ENCODE assay signal across 10 mouse cellular contexts in the genomic region with DNA sequence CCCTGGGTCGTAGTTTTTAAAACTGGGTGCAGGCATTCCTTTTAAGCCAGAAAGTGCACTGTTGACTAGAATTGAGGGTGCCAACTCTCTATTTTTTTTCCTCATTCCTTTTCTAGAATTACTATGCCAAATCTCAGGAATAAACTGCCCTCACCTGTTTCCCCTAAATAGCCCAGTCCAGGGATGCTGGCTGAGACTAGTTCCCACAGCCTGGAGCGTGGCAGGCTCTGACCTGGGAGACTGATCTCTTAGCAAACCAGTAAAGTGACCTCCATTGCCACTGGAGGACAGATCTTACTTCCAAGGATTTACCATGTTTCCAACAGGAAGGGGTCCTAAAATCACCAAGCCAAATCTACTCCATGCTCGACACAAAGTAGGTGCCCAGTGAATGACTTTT. TPM values are rescaled to one million over a fixed set of nuclear protein-coding genes. Genes with fewer than 3 reads are reported as not detected.
DNase-seq lines count a peak whose midpoint lies in the region; ATAC-seq and TF ChIP-seq lines count a peak whose summit lies in the region.
"Had no signal": no experiment of that assay in that cellular context is flagged by ENCODE, and none has a peak within 500 bp of the region (broad histone marks: within the 10 kb centered on the region; RNA-seq: fewer than 3 reads in every experiment).

No protein-coding gene starts in this region.

- DNase-seq in intestine, embryonic 14.5 days (ENCODE audit: low spot score), result no peak
- no peak for DNase-seq in liver, embryonic 14.5 days (ENCODE audit: low read depth in 3 of 3, low spot score in 3 of 3)
- DNase-seq in spleen, postnatal 4 days (ENCODE audit: low spot score in 2 of 2), result no peak
- DNase-seq in adrenal gland, postnatal 14 days, result no peak
- DNase-seq in urinary bladder, postnatal 14 days (ENCODE audit: low spot score), result no peak
- DNase-seq: retina, postnatal 1 day had no signal

- H3K27me3 ChIP-seq in ES-Bruce4 (ENCODE audit: control insufficient read depth, insufficient read depth, low read length, poor library complexity, severe bottlenecking), result no peaks in the 10 kb centered on the region
- no peaks in the 10 kb centered on the region for H3K27me3 ChIP-seq in intestine, embryonic 14.5 days (replicated peaks; ENCODE audit: control insufficient read depth, insufficient read depth, low read length)
- H3K27me3 ChIP-seq in liver, embryonic 14.5 days (ENCODE audit: control insufficient read depth, insufficient read depth, low read length), result no peaks in the 10 kb centered on the region

- H3K27ac ChIP-seq in ES-Bruce4 (ENCODE audit: insufficient read depth, low read length), result no peak overlapping the region
- H3K27ac ChIP-seq in brown adipose tissue, adult 24 weeks (replicated peaks; ENCODE audit: low read depth, low read length), result no peak overlapping the region
- no peak overlapping the region for H3K27ac ChIP-seq in intestine, embryonic 14.5 days (ENCODE audit: low read depth)
- no peak overlapping the region for H3K27ac ChIP-seq in liver, embryonic 14.5 days

- 83% methylated on average over 3 of the region's 3 CpGs for WGBS in intestine, embryonic 14.5 days
- 71% methylated on average over 3 of the region's 3 CpGs for WGBS in liver, embryonic 14.5 days (ENCODE audit: insufficient replicate concordance)

- H3K9me3 ChIP-seq in ES-Bruce4 (replicated peaks; ENCODE audit: control insufficient read depth, insufficient read depth, low read length, poor library complexity, severe bottlenecking), result no peaks in the 10 kb centered on the region
- H3K9me3 ChIP-seq in intestine, embryonic 14.5 days (ENCODE audit: control insufficient read depth, low read length), result no peaks in the 10 kb centered on the region
- no peaks in the 10 kb centered on the region for H3K9me3 ChIP-seq in liver, embryonic 14.5 days (ENCODE audit: control insufficient read depth, low read length)

- H3K4me3 ChIP-seq in ES-Bruce4 (ENCODE audit: low read depth, low read length), result no peak overlapping the region
- peak overlapping the region; percentile 89 for H3K4me3 ChIP-seq in brown adipose tissue, adult 24 weeks (ENCODE audit: insufficient read depth, low read depth, low read length)
- H3K4me3 ChIP-seq in intestine, embryonic 14.5 days (ENCODE audit: low read depth, low read length), result peak overlapping the region; percentile 57
- peak overlapping the region in 1 of 2 experiments; percentile 81; a peak in 2 of 4 replicates for H3K4me3 ChIP-seq in liver, embryonic 14.5 days (ENCODE audit: insufficient read depth in 1 of 2, low read depth in 2 of 2, low read length in 2 of 2)

- peaks cover 4% of the 10 kb centered on the region; the same call in 1 of the 2 replicates for H3K36me3 ChIP-seq in ES-Bruce4 (ENCODE audit: control insufficient read depth, insufficient read depth, low read length, poor library complexity, severe bottlenecking)
- peaks cover 12% of the 10 kb centered on the region for H3K36me3 ChIP-seq in intestine, embryonic 14.5 days (ENCODE audit: control insufficient read depth, insufficient read depth, low read length)
- no peaks in the 10 kb centered on the region; the same call in 1 of the 2 replicates for H3K36me3 ChIP-seq in liver, embryonic 14.5 days (replicated peaks; ENCODE audit: control insufficient read depth, insufficient read depth, low read depth)

- no peak for TF ChIP-seq CTCF in ES-Bruce4 (IDR thresholded peaks at IDR 0.05; ENCODE audit: low read depth, low read length)
- no peak for TF ChIP-seq CTCF in liver, embryonic 14.5 days (IDR thresholded peaks at IDR 0.05; ENCODE audit: low read depth)

- no peaks in the 10 kb centered on the region for H3K4me1 ChIP-seq in ES-Bruce4 (ENCODE audit: control insufficient read depth, insufficient read depth, low read length)
- no peaks in the 10 kb centered on the region for H3K4me1 ChIP-seq in brown adipose tissue, adult 24 weeks (ENCODE audit: control insufficient read depth, insufficient read depth, insufficient read length, low read length)
- H3K4me1 ChIP-seq in intestine, embryonic 14.5 days (replicated peaks; ENCODE audit: control insufficient read depth, insufficient read depth, low read length), result peaks cover 9% of the 10 kb centered on the region; the same call in 1 of the 2 replicates
- peaks cover 5 to 7% of the 10 kb centered on the region in 2 experiments; a peak in 3 of 4 replicates for H3K4me1 ChIP-seq in liver, embryonic 14.5 days (replicated peaks; ENCODE audit: control insufficient read depth in 2 of 2, insufficient read depth in 2 of 2, low read length in 1 of 2)

- no peak for TF ChIP-seq POLR2A in ES-Bruce4 (IDR thresholded peaks at IDR 0.05; ENCODE audit: insufficient read depth, low read length)

- peak overlapping the region; percentile 69 for H3K4me2 ChIP-seq in intestine, embryonic 14.5 days (ENCODE audit: low read length)
- peak overlapping the region; percentile 83 for H3K4me2 ChIP-seq in liver, embryonic 14.5 days (ENCODE audit: low read depth)

- no peak for TF ChIP-seq EP300 in ES-Bruce4 (IDR thresholded peaks at IDR 0.05; ENCODE audit: insufficient read depth, low read depth, low read length)
- TF ChIP-seq EP300 in liver, embryonic 14.5 days (IDR thresholded peaks at IDR 0.05; ENCODE audit: low read depth), result no peak

- ATAC-seq in intestine, embryonic 14.5 days (replicated peaks; ENCODE audit: low FRiP score, low TSS enrichment, low read depth), result no peak
- no peak for ATAC-seq in liver, embryonic 14.5 days (ENCODE audit: insufficient read depth)
- no peak for ATAC-seq in erythroid progenitor cell, adult 5-6 weeks (replicated peaks; ENCODE audit: low FRiP score, poor library complexity, severe bottlenecking)

- peak overlapping the region; percentile 54 for H3K9ac ChIP-seq in ES-Bruce4 (ENCODE audit: low read depth, poor library complexity, severe bottlenecking)
- H3K9ac ChIP-seq in intestine, embryonic 14.5 days (ENCODE audit: low read length), result no peak overlapping the region
- peak overlapping the region; percentile 20; the same call in 1 of the 2 replicates for H3K9ac ChIP-seq in liver, embryonic 14.5 days (replicated peaks)

RNA-seq across cellular contexts. Expression of a gene that starts 1.3 kb away (rescaled TPM):
- 142 and 143 TPM in 2 replicates for polyA plus RNA-seq in ES-Bruce4 (2011; ENCODE audit: insufficient read depth, insufficient read length, low read depth, missing spikeins)
- 252 and 255 TPM in 2 replicates for polyA plus RNA-seq in brown adipose tissue, adult 24 weeks (2012; ENCODE audit: insufficient read depth, insufficient read length, missing spikeins)
- 291 and 300 TPM in 2 replicates for polyA plus RNA-seq in intestine, embryonic 14.5 days (2014; fragmentation: Nextera tagmentation; extraction: Ambion mirVana)
- 107 and 111 TPM in 2 replicates for polyA plus RNA-seq in liver, embryonic 14.5 days (2012; rRNA removed)
- 137 and 139 TPM in 2 replicates for polyA plus RNA-seq in liver, embryonic 14.5 days (2014; fragmentation: Nextera tagmentation; extraction: Ambion mirVana)
- 169 and 183 TPM in 2 replicates for total RNA-seq in adrenal gland, postnatal 14 days (2021)
- 66.7 and 71.7 TPM in 2 replicates for total RNA-seq in erythroid progenitor cell, adult 5-6 weeks (2015; ENCODE audit: low replicate concordance)
- 24.1 and 45.5 TPM in 2 replicates for total RNA-seq in erythroid progenitor cell, adult 5-6 weeks (2017; ENCODE audit: low replicate concordance)

RNA-seq across cellular contexts. Expression of a gene that starts 2.4 kb away (rescaled TPM):
- polyA plus RNA-seq in ES-Bruce4 (2011; ENCODE audit: insufficient read depth, insufficient read length, low read depth, missing spikeins), result 0.90 and 1.0 TPM in 2 replicates
- not detected in 2 replicates for polyA plus RNA-seq in brown adipose tissue, adult 24 weeks (2012; ENCODE audit: insufficient read depth, insufficient read length, missing spikeins)
- polyA plus RNA-seq in intestine, embryonic 14.5 days (2014; fragmentation: Nextera tagmentation; extraction: Ambion mirVana), result 0.28 TPM in 1 of 2 replicates, not detected in the other
- 0.11 TPM in 1 of 2 replicates, not detected in the other for polyA plus RNA-seq in liver, embryonic 14.5 days (2012; rRNA removed)
- not detected in 2 replicates for polyA plus RNA-seq in liver, embryonic 14.5 days (2014; fragmentation: Nextera tagmentation; extraction: Ambion mirVana)
- not detected in 2 replicates for total RNA-seq in adrenal gland, postnatal 14 days (2021)
- total RNA-seq in erythroid progenitor cell, adult 5-6 weeks (2015; ENCODE audit: low replicate concordance), result not detected in 2 replicates
- total RNA-seq in erythroid progenitor cell, adult 5-6 weeks (2017; ENCODE audit: low replicate concordance), result 0.64 TPM in 1 of 2 replicates, not detected in the other
- total RNA-seq: heart, postnatal 25 days had no signal

RNA-seq across cellular contexts. Expression of a gene that starts 35.8 kb away (rescaled TPM):
- polyA plus RNA-seq in ES-Bruce4 (2011; ENCODE audit: insufficient read depth, insufficient read length, low read depth, missing spikeins), result 37.2 and 39.8 TPM in 2 replicates
- polyA plus RNA-seq in brown adipose tissue, adult 24 weeks (2012; ENCODE audit: insufficient read depth, insufficient read length, missing spikeins), result 1.5 and 3.0 TPM in 2 replicates
- polyA plus RNA-seq in intestine, embryonic 14.5 days (2014; fragmentation: Nextera tagmentation; extraction: Ambion mirVana), result 14.7 and 15.8 TPM in 2 replicates
- polyA plus RNA-seq in liver, embryonic 14.5 days (2012; rRNA removed), result 0.23 and 0.30 TPM in 2 replicates
- polyA plus RNA-seq in liver, embryonic 14.5 days (2014; fragmentation: Nextera tagmentation; extraction: Ambion mirVana), result 0.14 and 0.33 TPM in 2 replicates
- total RNA-seq in adrenal gland, postnatal 14 days (2021), result 4.2 and 5.3 TPM in 2 replicates
- total RNA-seq in erythroid progenitor cell, adult 5-6 weeks (2015; ENCODE audit: low replicate concordance), result not detected in 2 replicates
- not detected in 2 replicates for total RNA-seq in erythroid progenitor cell, adult 5-6 weeks (2017; ENCODE audit: low replicate concordance)

RNA-seq across cellular contexts. Expression of a gene that starts 38.9 kb away (rescaled TPM):
- 1.9 and 4.1 TPM in 2 replicates for polyA plus RNA-seq in ES-Bruce4 (2011; ENCODE audit: insufficient read depth, insufficient read length, low read depth, missing spikeins)
- polyA plus RNA-seq in brown adipose tissue, adult 24 weeks (2012; ENCODE audit: insufficient read depth, insufficient read length, missing spikeins), result 12.6 and 26.4 TPM in 2 replicates
- 25.2 and 28.6 TPM in 2 replicates for polyA plus RNA-seq in intestine, embryonic 14.5 days (2014; fragmentation: Nextera tagmentation; extraction: Ambion mirVana)
- polyA plus RNA-seq in liver, embryonic 14.5 days (2012; rRNA removed), result 2.0 and 2.6 TPM in 2 replicates
- 0.67 and 1.2 TPM in 2 replicates for polyA plus RNA-seq in liver, embryonic 14.5 days (2014; fragmentation: Nextera tagmentation; extraction: Ambion mirVana)
- 6.1 and 7.1 TPM in 2 replicates for total RNA-seq in adrenal gland, postnatal 14 days (2021)
- not detected in 2 replicates for total RNA-seq in erythroid progenitor cell, adult 5-6 weeks (2015; ENCODE audit: low replicate concordance)
- total RNA-seq in erythroid progenitor cell, adult 5-6 weeks (2017; ENCODE audit: low replicate concordance), result not detected in 2 replicates

RNA-seq across cellular contexts. Expression of a gene that starts 57.6 kb away (rescaled TPM):
- polyA plus RNA-seq in ES-Bruce4 (2011; ENCODE audit: insufficient read depth, insufficient read length, low read depth, missing spikeins), result 2.3 and 2.6 TPM in 2 replicates
- polyA plus RNA-seq in brown adipose tissue, adult 24 weeks (2012; ENCODE audit: insufficient read depth, insufficient read length, missing spikeins), result 2.0 and 2.6 TPM in 2 replicates
- polyA plus RNA-seq in intestine, embryonic 14.5 days (2014; fragmentation: Nextera tagmentation; extraction: Ambion mirVana), result 6.9 and 7.7 TPM in 2 replicates
- 5.7 and 6.4 TPM in 2 replicates for polyA plus RNA-seq in liver, embryonic 14.5 days (2012; rRNA removed)
- polyA plus RNA-seq in liver, embryonic 14.5 days (2014; fragmentation: Nextera tagmentation; extraction: Ambion mirVana), result 5.5 and 6.8 TPM in 2 replicates
- total RNA-seq in adrenal gland, postnatal 14 days (2021), result 3.0 and 10.9 TPM in 2 replicates
- 2.5 and 9.7 TPM in 2 replicates for total RNA-seq in erythroid progenitor cell, adult 5-6 weeks (2015; ENCODE audit: low replicate concordance)
- total RNA-seq in erythroid progenitor cell, adult 5-6 weeks (2017; ENCODE audit: low replicate concordance), result 6.7 and 13.5 TPM in 2 replicates
